Mouse (Mus musculus) heart, postnatal 0 days (tissue): Measurements from ENCODE around the gene Vcl.

Experiments used
- CTCF ChIP-seq: IDR thresholded peaks from 2 replicates; pipeline ENCODE4 v1.5.1; 2016; ENCODE audit warnings: antibody characterized with exemption, control low read depth, low read depth
- EP300 ChIP-seq: IDR thresholded peaks from 2 replicates; pipeline ENCODE4 v1.6.1; 2016; ENCODE audit warnings: antibody characterized with exemption, low read depth

- no peak for TF ChIP-seq EP300
- TF ChIP-seq CTCF = no peak
These were observed 122.3 kb downstream of the Vcl start for GRCm38 (mm10) chr14:21051380-21052111.
